Mouse (Mus musculus) lung, postnatal 25 days (tissue): ENCODE results near the gene Zfp277.

ENCODE experiments used
- DNase-seq: peaks from one replicate; pipeline ENCODE4 v3.0.0; 2022; ENCODE audit warnings: low spot score

Gene Zfp277

DNA sequence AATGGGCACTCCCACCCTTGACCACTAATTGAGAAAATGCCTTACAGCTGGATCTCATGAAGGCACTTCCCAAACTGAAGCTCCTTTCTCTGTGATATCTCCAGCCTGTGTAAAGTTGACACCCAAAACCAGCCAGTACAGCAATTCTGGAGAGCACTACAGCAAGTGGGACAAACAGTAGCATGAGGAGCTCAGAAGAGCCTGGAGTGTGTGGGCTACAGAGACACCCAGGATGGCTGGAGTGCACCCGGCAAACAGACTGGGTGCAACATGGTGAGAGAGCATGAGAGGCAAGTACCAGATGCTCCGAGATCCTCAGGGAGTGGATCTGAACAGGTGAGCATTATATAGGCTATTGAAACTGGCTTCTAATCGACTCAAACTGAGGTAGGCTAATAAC lies 93.8 kb downstream of the Zfp277 start:
- DNase-seq, result no peak

DNA sequence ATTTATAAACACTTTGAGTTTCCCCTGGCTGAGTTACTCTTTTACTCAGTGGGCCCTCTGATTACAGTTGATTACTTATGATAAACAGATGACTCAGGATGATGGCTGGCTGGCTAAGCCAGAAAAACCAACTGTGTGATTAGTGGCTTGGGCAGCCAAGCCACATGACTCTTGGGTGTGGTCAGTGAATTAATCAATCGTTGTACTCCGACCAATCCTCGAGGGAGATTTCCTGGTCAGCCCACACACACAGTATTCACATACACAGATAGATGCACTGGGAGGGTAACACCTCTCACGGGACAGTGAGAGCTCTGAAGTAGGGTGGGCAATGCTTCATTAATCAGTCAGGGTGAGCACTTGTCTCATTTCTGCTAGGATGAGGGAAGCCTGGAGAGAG lies 97.5 kb downstream of the Zfp277 start:
- peak; percentile 7 for DNase-seq

DNA sequence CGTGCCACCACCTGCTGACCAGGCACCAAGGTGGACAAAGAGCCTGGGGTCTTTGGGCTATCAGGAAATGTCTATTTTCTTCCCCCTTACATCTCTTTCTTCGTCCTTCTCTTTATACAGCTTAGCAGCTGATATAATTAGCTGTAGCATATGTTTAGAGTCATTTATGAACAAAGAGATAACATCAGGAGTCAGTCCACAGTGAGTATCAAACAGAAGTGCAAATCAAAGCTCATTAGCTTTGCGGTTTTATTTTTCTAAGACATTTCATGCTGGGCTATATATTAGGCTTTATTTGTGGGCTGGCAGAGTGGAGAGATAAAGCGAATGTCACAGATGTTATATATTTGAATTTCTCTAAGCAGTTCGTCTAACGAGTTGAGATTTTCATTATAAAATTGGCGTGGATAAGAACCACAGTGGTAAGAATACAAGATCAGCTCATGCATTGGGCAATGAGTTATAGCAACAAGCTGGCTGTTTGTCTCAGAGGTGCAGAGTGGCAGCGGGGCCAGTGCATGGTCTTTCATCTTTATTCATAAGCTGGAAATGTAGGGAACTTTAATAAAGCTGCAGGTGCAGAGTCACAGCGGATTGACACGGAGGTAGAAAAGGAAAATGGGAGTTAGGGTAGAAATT lies 98.5 kb downstream of the Zfp277 start:
- DNase-seq, result no peak

DNA sequence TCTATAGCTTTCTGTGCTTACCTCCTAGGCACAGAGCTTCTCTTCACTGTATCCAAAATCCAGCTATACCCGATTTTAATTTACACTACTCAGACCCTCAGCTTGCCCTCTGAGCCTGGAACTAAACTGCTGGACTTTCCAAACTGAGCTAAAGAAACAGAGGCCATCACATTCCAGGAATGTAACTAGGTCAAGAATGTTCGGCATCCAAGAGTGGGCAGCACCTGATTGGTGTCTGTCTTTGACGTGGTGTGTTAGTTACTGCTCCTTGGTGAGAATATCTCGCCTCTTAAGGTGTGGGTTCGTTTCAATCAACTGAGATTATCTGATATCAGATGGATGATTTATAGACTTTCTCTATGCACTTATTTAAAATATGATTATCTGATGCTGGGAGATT lies 104.3 kb downstream of the Zfp277 start:
- DNase-seq, result peak; percentile 11

DNA sequence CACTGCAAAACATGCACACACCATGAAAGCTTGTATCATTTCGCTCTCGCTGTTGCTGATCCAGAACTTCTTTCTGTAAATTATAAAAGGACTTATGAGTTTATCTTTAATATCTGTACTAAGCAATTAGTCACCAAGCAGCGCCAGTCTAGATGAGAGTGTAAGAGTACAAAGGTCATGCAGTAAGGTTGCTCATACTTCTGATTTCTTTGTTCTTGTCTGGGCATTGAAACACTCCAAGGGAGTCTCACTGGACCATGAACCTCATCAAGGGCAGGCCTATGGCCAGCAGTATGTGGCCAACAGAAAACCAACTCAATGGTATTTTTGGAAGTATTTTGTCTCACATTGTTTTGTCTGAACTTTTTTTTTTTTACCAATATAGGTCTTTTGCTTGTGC lies 110.4 kb downstream of the Zfp277 start:
- no peak for DNase-seq

DNA sequence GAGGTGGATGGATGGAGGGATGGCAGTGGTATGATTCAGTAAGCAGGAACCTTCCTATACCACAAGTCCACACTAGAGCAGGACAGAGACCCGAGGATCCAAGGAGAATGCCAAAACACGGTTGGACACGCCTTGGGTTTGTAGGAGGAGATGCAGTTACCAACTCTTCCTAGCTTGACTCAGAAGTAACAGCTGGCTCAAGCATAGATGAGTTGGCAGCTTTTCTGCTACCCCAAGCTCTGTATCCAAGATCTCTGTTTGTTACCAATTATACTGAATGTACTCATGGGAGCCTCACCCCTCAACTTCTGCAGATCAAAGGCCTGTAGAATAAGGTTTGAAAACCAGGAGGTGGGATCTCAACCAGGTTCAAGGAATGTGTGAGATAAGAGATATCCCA lies 114.2 kb downstream of the Zfp277 start:
- no peak for DNase-seq

DNA sequence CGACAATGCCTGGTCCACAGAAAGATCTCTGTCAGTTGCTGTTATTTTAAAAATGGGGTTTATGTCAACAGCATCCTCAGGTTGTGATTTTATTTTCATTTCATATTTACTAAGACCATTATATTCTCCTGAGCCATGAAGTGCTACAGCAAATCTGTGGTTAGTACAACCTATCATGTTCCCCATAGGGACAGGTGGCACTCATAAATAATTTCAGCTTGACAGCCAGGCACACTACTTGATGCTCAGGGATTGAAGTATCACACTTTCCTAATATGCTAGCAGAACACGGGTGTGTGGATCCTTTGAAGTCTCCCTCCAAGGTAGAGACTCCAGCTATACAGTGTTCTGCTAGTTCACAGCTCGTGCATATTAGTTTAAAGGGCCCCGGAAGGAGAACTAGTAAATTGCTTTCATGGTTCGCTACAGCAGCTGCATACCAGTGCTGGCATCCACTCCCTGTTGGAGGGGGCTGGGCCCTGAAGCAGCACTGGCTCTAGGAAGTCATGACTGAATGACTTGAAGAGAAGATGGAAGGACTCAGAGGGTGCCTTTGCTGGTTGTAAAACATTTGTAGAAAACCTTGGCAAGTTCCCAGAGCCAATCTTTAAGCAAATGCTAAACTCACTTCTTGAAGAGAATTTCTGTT lies 118.6 kb downstream of the Zfp277 start:
- DNase-seq, result no peak

DNA sequence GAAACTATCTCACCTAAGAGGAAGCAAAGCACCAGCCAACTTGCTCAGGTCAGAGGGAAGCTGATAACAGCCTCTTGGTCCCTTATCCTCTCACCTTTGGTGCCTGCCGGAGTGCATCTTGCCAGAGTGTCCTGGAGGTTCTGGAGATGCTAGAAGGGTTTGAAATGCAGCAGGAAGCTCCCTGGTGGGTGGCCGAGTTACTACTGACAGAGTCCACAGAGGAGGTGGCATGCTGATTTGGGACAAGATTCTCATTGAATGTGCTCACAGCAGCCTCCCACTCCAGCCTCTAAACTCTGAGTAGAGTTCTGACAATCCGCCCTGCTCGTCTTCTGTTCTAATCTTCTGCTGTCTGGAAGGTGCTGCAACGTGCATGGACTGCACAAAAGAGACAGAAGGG lies 120.1 kb downstream of the Zfp277 start:
- no peak for DNase-seq

DNA sequence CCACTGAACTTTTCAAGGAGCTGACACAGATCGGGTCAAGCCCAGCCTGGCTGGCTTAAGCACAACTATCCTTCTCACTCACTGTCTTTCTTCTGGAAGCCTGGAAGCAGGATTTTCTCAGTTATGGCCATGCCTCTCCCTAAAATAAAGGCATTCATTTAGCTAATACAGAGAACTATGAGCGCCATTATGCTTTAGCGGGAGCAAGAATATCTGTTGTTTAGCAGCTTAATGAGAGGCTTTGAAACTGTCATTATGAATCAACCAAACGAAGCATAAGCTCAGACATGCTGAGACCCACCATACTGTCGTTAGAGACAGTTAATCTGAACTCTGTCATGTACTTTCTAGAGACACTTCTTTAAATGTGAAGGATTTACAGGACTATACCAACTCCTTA lies 120.9 kb downstream of the Zfp277 start:
- DNase-seq, result no peak

DNA sequence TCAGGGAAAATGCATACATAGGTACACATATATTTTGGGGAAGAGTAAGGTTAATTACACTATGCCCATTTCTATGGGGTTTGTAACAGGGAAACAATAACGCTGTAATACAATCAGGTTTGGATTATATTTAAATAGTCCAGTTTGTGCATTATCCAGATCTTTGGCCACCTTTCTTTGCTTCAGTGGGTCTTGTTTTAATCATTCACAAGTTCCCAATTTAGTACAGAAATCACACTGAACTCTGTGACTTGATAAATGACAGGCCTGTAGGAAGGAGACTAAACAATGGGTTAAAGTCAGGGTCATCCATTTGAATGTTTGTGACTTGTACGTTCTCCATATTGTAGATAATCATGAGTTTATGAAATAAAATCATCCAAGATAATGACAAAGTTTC lies 130.6 kb downstream of the Zfp277 start:
- no peak for DNase-seq

DNA sequence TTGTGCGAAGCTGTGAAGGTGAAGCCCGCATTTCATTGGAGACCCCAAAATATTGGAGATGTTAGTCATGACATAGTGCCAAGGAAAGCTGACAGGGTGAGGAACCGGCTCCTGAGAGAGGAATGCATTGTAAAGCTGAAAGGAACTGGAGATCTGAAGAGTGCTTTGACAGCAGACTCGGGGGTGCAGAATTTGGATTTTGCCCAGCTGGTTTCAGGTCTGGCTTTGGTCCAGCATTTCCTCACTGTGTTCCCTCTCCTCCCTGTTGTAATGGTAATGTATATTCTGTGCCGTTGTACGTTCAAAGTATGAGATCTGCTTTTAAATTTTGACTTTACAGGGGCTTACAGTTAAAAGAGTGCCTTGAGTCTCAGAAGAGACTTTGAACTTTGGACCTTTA lies 141.7 kb downstream of the Zfp277 start:
- no peak for DNase-seq

DNA sequence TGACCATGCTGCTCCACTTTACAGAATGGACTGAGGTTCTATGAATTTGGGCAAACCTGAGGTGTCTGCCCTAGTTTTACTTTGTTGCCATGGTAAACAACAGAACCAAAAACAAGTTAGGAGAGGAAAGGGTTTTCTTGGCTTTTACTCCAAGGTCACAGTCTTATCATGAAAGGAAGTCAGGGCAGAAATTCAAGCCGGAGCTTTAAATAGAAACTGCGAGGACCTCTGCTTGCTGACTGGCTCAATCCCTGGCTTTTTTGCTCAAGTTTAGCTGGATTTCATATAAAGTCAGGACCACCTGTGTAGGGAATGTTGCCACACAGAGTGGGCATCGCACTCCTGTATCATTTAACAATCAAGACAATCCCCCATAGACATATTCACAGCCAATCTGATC lies 147.1 kb downstream of the Zfp277 start:
- DNase-seq, result no peak

DNA sequence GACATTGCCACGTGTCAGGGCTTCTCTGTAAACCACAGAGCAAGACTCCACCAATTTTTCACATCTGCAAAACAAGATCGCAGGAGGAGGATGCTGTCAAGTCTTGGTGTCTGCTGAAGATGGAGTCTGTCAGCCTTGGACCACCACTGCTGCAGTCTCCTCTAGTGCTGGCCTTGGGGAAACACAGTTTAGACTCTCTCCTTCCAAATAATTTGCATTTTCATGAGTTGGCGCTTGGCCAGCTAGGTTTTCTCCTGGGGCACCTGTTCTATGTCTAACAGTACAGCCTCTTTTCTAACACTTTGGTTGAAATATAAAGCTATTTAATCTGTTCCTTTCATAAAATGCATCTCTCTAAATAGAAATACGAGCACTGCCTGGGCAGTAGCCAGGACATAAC lies 159.2 kb downstream of the Zfp277 start:
- DNase-seq, result no peak

DNA sequence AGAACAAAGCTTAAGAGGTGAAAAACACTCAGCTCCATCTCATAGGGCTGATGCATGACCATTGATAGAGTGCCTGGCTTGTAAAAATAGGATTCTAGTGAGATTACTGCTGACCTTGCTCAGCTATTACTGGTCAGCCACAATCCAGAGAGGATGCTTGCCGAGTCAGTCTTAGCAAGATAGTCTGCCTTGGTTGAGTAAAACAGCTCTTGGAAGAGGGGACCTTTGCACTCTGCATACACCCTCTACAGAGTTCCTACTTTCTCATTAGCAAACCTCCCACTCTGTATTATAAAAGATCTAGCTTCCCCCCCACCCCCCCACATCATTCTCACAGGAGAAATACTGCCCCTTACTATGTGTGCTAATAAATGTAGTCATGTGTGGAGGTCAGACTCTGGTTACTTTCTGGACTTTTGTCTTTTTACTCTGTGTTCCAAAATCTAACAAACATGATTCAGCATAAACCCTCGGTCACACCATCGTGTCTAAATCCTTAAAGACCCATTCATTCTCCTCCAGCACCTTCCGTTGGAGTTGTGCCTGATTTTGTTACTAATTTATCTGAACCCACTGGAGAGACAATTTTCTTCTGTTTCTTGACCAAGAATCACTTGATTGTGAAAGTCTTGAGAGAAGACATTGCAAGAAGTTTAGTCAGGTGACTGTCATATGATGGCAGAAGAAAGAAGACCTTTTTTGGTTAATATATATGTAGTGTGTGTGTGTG lies 164.9 kb downstream of the Zfp277 start:
- no peak for DNase-seq

DNA sequence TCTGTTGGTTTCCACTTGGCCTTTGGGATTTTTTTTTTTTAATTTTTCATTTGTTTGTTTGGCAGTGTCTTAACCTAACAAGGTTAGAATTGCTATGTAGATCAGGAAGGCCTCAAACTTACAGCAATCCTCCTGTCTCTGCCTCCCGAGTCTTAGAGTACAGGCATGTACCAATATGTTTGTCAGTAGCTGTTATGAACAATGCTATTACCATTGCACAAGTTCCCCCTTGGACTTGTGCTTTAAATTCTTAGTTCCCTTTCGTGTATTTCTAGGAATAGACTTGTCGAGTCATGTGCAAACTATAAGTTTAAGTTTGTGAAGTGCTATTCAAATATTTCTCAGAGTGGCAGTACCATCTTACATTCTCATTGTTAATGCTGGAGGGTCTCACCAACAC lies 168.1 kb downstream of the Zfp277 start:
- no peak for DNase-seq

DNA sequence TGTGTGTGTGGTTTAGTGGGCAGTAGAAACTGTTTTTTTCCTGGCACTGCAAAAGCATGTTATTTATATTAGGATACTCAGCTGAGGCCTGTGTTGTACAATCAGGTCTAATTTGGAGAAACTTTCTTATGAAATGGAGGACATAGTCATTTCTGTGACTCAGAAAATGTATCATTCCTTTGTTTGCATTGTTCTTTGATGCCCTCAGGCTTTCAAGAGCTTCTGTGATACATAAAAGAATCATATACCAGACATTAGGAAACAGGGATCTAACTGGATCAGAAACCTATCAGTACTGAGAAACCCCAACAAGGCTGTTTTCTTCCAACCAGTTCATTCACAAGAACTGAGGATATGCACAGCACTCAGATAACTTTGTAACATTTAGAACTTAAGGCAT lies 170.8 kb downstream of the Zfp277 start:
- DNase-seq, result no peak

DNA sequence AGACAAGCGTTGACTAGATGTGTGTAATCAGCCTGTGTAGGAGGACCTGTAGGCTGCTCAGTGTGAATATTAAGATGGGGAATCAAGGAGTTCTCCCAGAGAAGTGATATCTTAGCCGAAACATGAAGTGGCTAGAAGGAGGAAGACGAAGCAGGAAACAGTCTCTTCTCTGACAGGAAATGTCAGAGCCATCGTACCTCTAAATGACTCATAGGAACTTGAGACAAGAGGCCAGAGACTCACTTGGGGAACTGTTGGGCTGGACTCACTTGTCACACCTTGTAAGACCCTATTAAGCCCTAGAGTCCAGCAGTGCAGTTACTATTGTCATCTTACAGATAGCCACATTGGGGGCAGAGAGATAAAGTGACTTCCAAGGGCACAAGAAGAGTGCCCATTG lies 172.4 kb downstream of the Zfp277 start:
- no peak for DNase-seq

DNA sequence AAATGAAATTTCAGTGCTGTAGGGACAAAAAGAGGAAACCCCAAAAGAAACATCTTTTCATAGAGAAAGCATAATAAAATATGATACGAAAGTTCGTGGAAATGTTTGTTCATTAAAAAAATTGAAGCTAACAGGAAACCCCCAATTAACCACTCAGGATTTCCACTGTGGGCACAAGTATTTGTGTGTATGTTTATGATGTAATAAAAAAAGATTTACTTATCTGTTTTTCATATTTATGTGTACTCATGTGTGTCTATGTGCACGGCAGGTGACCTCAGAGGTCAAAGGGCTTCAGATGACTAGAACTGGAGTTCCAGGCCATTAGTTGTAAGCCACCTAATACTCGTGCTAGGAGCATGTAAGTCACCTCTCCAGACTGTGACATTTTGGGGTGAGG lies 173.0 kb downstream of the Zfp277 start:
- DNase-seq, result no peak

DNA sequence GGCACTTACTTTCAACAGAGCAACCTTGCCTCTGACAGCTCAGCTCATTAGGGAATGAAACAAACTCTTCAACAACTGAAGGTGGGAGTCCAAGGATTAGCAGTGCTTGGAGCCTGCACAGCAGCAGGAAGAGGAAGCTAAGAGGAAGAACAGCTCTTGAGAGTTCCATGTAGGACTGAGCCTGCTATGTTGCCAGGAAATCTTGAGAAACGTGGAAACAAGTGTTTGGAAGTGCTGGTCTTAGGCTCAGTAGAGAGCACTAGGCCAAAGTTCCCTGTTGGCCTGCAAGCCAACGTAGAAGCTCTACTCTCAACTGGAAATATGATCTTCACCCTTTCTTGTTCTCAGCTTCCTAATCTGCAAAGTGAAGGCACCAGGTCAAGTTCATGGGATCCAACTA lies 177.4 kb downstream of the Zfp277 start:
- peak; percentile 40 for DNase-seq
